Mouse (Mus musculus): ENCODE results near the gene Cep162. TPM values are rescaled to one million over a fixed set of nuclear protein-coding genes. Genes with fewer than 3 reads are reported as not detected.

The Cep162 gene
- 10.2 and 11.7 TPM in 2 replicates for polyA plus RNA-seq (2014; fragmentation: Nextera tagmentation; extraction: Ambion mirVana)

GRCm38 (mm10) chr9:87254903-87255695 is at the start of gene Cep162:
Gene Cep162, minus strand, starts transcription at chr9:87255536.
- ATAC-seq (ENCODE audit: insufficient number of reproducible peaks, low FRiP score, low TSS enrichment, low read depth) (peak; percentile 98), DNase-seq (ENCODE audit: low spot score) (peak; percentile 91)
- Histone ChIP-seq H3K27ac (replicated peaks; ENCODE audit: low read depth, low read length) (no peak within 1 kb of the TSS), H3K4me3 (ENCODE audit: low read depth, low read length) (peak within 1 kb of the TSS; percentile 59), H3K9ac (ENCODE audit: low read length) (peak within 1 kb of the TSS; percentile 58), H3K4me2 (ENCODE audit: low read depth, severe bottlenecking) (peak within 1 kb of the TSS; percentile 54), H3K4me1 (ENCODE audit: control insufficient read depth, insufficient read depth, low read length) (no peaks in the 10 kb centered on the region), H3K9me3 (ENCODE audit: control insufficient read depth, low read length) (no peaks in the 10 kb centered on the region), H3K27me3 (ENCODE audit: control insufficient read depth, insufficient read depth, low read length) (no peaks in the 10 kb centered on the region), H3K36me3 (ENCODE audit: control insufficient read depth, insufficient read depth, low read length) (no peaks in the 10 kb centered on the region)
- under 1% methylated on average over 41 of the region's 41 CpGs for WGBS

- Histone ChIP-seq H3K27ac (replicated peaks; ENCODE audit: low read depth, low read length) (no peak overlapping the region), H3K4me2 (ENCODE audit: low read depth, severe bottlenecking) (no peak overlapping the region), H3K4me1 (ENCODE audit: control insufficient read depth, insufficient read depth, low read length) (no peaks in the 10 kb centered on the region), H3K9me3 (ENCODE audit: control insufficient read depth, low read length) (no peaks in the 10 kb centered on the region), H3K4me3 (ENCODE audit: low read depth, low read length) (no peak overlapping the region), H3K9ac (ENCODE audit: low read length) (no peak overlapping the region), H3K27me3 (ENCODE audit: control insufficient read depth, insufficient read depth, low read length) (no peaks in the 10 kb centered on the region), H3K36me3 (ENCODE audit: control insufficient read depth, insufficient read depth, low read length) (no peaks in the 10 kb centered on the region)
- no peak for DNase-seq (ENCODE audit: low spot score)
- ATAC-seq (ENCODE audit: insufficient number of reproducible peaks, low FRiP score, low TSS enrichment, low read depth), result no peak
Observed at GRCm38 (mm10) chr9:87303196-87303595, 47.9 kb upstream of the Cep162 start.

GRCm38 (mm10) chr9:87298900-87299299 is 43.6 kb upstream of the Cep162 start:
- Histone ChIP-seq H3K36me3 (ENCODE audit: control insufficient read depth, insufficient read depth, low read length) (no peaks in the 10 kb centered on the region), H3K4me3 (ENCODE audit: low read depth, low read length) (no peak overlapping the region), H3K4me1 (ENCODE audit: control insufficient read depth, insufficient read depth, low read length) (no peaks in the 10 kb centered on the region), H3K9me3 (ENCODE audit: control insufficient read depth, low read length) (no peaks in the 10 kb centered on the region), H3K4me2 (ENCODE audit: low read depth, severe bottlenecking) (no peak overlapping the region), H3K9ac (ENCODE audit: low read length) (no peak overlapping the region), H3K27me3 (ENCODE audit: control insufficient read depth, insufficient read depth, low read length) (no peaks in the 10 kb centered on the region), H3K27ac (replicated peaks; ENCODE audit: low read depth, low read length) (no peak overlapping the region)
- ATAC-seq (ENCODE audit: insufficient number of reproducible peaks, low FRiP score, low TSS enrichment, low read depth) (no peak), DNase-seq (ENCODE audit: low spot score) (peak; percentile 24)
- WGBS, result 52% methylated on average over 12 of the region's 12 CpGs

GRCm38 (mm10) chr9:87297522-87297921 is 42.2 kb upstream of the Cep162 start:
- H3K4me1 ChIP-seq (ENCODE audit: control insufficient read depth, insufficient read depth, low read length), result no peaks in the 10 kb centered on the region
- 62% methylated on average over 1 of the region's 1 CpGs for WGBS
- DNase-seq (ENCODE audit: low spot score), result no peak
- H3K9me3 ChIP-seq (ENCODE audit: control insufficient read depth, low read length), result no peaks in the 10 kb centered on the region
- ATAC-seq (ENCODE audit: insufficient number of reproducible peaks, low FRiP score, low TSS enrichment, low read depth), result no peak
- no peaks in the 10 kb centered on the region for H3K36me3 ChIP-seq (ENCODE audit: control insufficient read depth, insufficient read depth, low read length)
- H3K9ac ChIP-seq (ENCODE audit: low read length), result no peak overlapping the region
- H3K4me2 ChIP-seq (ENCODE audit: low read depth, severe bottlenecking), result no peak overlapping the region
- no peak overlapping the region for H3K27ac ChIP-seq (replicated peaks; ENCODE audit: low read depth, low read length)
- no peaks in the 10 kb centered on the region for H3K27me3 ChIP-seq (ENCODE audit: control insufficient read depth, insufficient read depth, low read length)
- H3K4me3 ChIP-seq (ENCODE audit: low read depth, low read length), result no peak overlapping the region

- WGBS, result 19% methylated on average over 6 of the region's 6 CpGs
- no peak overlapping the region for H3K9ac ChIP-seq (ENCODE audit: low read length)
- ATAC-seq (ENCODE audit: insufficient number of reproducible peaks, low FRiP score, low TSS enrichment, low read depth) (peak; percentile 76), DNase-seq (ENCODE audit: low spot score) (no peak)
- no peaks in the 10 kb centered on the region for H3K27me3 ChIP-seq (ENCODE audit: control insufficient read depth, insufficient read depth, low read length)
- peak overlapping the region; percentile 59 for H3K4me3 ChIP-seq (ENCODE audit: low read depth, low read length)
- H3K4me1 ChIP-seq (ENCODE audit: control insufficient read depth, insufficient read depth, low read length), result no peaks in the 10 kb centered on the region
- no peaks in the 10 kb centered on the region for H3K9me3 ChIP-seq (ENCODE audit: control insufficient read depth, low read length)
- H3K27ac ChIP-seq (replicated peaks; ENCODE audit: low read depth, low read length), result no peak overlapping the region
- no peaks in the 10 kb centered on the region for H3K36me3 ChIP-seq (ENCODE audit: control insufficient read depth, insufficient read depth, low read length)
- H3K4me2 ChIP-seq (ENCODE audit: low read depth, severe bottlenecking), result peak overlapping the region; percentile 54; the same call in 1 of the 2 replicates
Observed at GRCm38 (mm10) chr9:87255696-87256030, 327 bp upstream of the Cep162 start.

- Histone ChIP-seq H3K9ac (ENCODE audit: low read length) (no peak overlapping the region), H3K27me3 (ENCODE audit: control insufficient read depth, insufficient read depth, low read length) (no peaks in the 10 kb centered on the region), H3K4me3 (ENCODE audit: low read depth, low read length) (no peak overlapping the region), H3K36me3 (ENCODE audit: control insufficient read depth, insufficient read depth, low read length) (no peaks in the 10 kb centered on the region; the same call in 1 of the 2 replicates), H3K4me1 (ENCODE audit: control insufficient read depth, insufficient read depth, low read length) (no peaks in the 10 kb centered on the region), H3K4me2 (ENCODE audit: low read depth, severe bottlenecking) (no peak overlapping the region), H3K9me3 (ENCODE audit: control insufficient read depth, low read length) (no peaks in the 10 kb centered on the region), H3K27ac (replicated peaks; ENCODE audit: low read depth, low read length) (no peak overlapping the region)
- 52% methylated on average over 3 of the region's 3 CpGs for WGBS
- ATAC-seq (ENCODE audit: insufficient number of reproducible peaks, low FRiP score, low TSS enrichment, low read depth), result no peak
- DNase-seq (ENCODE audit: low spot score), result no peak
Observed at GRCm38 (mm10) chr9:87248118-87248517, 7.2 kb downstream of the Cep162 start.

DNA sequence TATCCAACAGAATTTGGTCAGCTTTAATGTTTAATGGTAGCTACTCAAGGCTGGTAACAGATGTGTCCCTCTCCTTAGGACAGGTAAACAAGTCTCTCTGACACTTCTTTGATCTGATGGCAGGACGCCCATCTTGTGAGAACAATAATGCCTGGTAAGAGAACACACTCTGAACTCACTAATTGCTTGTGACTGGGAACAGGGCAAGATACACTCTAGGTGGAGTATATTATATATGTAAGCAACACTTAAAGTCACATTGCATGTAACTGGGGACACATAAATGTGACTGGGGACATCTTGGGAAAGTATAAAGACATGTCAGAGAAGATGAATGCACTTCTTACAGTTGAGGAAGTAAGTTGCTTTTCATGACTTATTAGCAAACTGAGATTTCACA is 7.7 kb downstream of the Cep162 start:
- ATAC-seq (ENCODE audit: insufficient number of reproducible peaks, low FRiP score, low TSS enrichment, low read depth) (no peak), DNase-seq (ENCODE audit: low spot score) (no peak)
- Histone ChIP-seq H3K4me3 (ENCODE audit: low read depth, low read length) (no peak overlapping the region), H3K27me3 (ENCODE audit: control insufficient read depth, insufficient read depth, low read length) (no peaks in the 10 kb centered on the region), H3K9ac (ENCODE audit: low read length) (no peak overlapping the region), H3K36me3 (ENCODE audit: control insufficient read depth, insufficient read depth, low read length) (no peaks in the 10 kb centered on the region; the same call in 1 of the 2 replicates), H3K9me3 (ENCODE audit: control insufficient read depth, low read length) (no peaks in the 10 kb centered on the region), H3K4me1 (ENCODE audit: control insufficient read depth, insufficient read depth, low read length) (no peaks in the 10 kb centered on the region), H3K4me2 (ENCODE audit: low read depth, severe bottlenecking) (no peak overlapping the region), H3K27ac (replicated peaks; ENCODE audit: low read depth, low read length) (no peak overlapping the region)
- WGBS, result 87% methylated on average over 1 of the region's 1 CpGs

- H3K27me3 ChIP-seq (ENCODE audit: control insufficient read depth, insufficient read depth, low read length), result no peaks in the 10 kb centered on the region
- no peak overlapping the region for H3K27ac ChIP-seq (replicated peaks; ENCODE audit: low read depth, low read length)
- no peaks in the 10 kb centered on the region for H3K9me3 ChIP-seq (ENCODE audit: control insufficient read depth, low read length)
- H3K4me2 ChIP-seq (ENCODE audit: low read depth, severe bottlenecking), result no peak overlapping the region
- ATAC-seq (ENCODE audit: insufficient number of reproducible peaks, low FRiP score, low TSS enrichment, low read depth) (no peak), DNase-seq (ENCODE audit: low spot score) (no peak)
- no peak overlapping the region for H3K9ac ChIP-seq (ENCODE audit: low read length)
- no peak overlapping the region for H3K4me3 ChIP-seq (ENCODE audit: low read depth, low read length)
- H3K4me1 ChIP-seq (ENCODE audit: control insufficient read depth, insufficient read depth, low read length), result no peaks in the 10 kb centered on the region
- H3K36me3 ChIP-seq (ENCODE audit: control insufficient read depth, insufficient read depth, low read length), result peaks cover 7% of the 10 kb centered on the region; the same call in 1 of the 2 replicates
- WGBS, result 77% methylated on average over 4 of the region's 4 CpGs
Observed at GRCm38 (mm10) chr9:87213204-87213603, 42.1 kb downstream of the Cep162 start.
